Mouse (Mus musculus) ovary, postnatal 14 days (tissue): ENCODE measurements around the gene Zbtb7b.

Experiments used
- DNase-seq: peaks from one replicate; pipeline ENCODE4 v3.0.0; 2022; ENCODE audit warnings: low spot score

The Zbtb7b gene

GRCm38 (mm10) chr3:89418170-89418860, 23.7 kb upstream of the Zbtb7b start, which contains the start of the genes Cks1b and Shc1:
Cks1b (minus strand) TSS chr3:89418383.
Shc1 (plus strand) TSS chr3:89418443.
- peak; percentile 87 for DNase-seq

DNA sequence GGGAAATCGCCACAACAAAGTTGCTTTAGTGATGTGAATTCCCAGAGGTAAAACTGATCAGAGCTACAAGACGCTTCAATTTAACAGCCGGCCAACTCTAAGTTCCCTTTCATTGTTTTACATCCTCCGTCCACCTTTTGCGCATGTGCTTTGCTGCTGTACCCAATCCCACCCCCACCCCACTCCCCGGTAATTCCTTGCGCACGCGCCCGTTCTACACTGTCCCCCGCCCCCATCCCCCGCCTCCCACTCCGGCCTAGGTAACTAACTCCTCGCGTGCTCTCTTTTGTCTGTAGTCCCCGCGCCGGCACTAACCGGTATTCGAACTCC, 23.2 kb upstream of the Zbtb7b start:
- no peak for DNase-seq

GRCm38 (mm10) chr3:89417131-89417530, 22.6 kb upstream of the Zbtb7b start:
- no peak for DNase-seq

GRCm38 (mm10) chr3:89416158-89416557, 21.6 kb upstream of the Zbtb7b start:
- DNase-seq = no peak

- DNase-seq = peak; percentile 100
These were observed 17.2 kb upstream of the Zbtb7b start, which contains the start of gene Flad1 for GRCm38 (mm10) chr3:89411490-89412393. Flad1 (minus strand) TSS chr3:89411870.

GRCm38 (mm10) chr3:89410864-89411263, 16.3 kb upstream of the Zbtb7b start:
- DNase-seq = no peak

DNA sequence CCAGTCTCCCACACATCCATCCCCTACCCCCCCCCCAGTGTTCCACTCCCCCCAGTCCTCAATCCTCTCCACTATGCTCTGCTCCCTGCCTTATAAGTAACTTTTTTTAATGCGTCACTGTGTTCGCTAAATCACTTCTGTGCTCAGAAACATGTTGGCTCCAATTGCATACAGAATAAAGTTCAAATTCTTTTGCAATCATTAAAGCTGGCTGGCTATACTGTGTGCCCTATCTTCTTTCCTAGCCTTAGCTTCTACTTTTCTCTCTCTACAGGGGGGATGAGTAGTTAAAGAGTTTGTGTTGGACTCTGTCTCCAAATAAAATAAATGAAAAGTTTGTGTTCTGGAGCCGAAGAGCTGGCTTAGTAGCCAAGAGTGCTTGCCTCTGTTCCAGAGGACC, 15.1 kb upstream of the Zbtb7b start:
- DNase-seq = no peak

GRCm38 (mm10) chr3:89408448-89408847, 13.9 kb upstream of the Zbtb7b start:
- DNase-seq = no peak

GRCm38 (mm10) chr3:89406887-89407286, 12.3 kb upstream of the Zbtb7b start:
- DNase-seq = no peak

DNA sequence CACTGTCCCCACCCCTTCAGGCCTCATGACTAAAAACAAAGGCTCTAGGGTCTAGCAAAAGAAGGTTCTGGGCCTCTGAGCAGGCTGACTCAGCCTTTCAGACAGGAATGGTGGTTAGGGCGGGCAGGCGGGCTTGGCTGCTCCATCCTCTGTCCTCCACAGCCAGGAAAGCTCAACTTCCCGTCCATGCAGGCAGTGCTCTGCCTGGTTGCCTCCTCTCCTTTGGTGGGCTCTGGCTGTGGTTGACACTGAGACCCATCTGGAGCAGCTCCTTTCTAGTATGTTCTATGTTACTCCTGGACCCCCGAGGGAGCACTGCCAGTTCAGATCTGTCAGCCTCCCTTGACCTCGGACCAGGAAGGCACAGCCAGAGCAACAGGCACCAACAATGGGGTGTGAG, 8.1 kb upstream of the Zbtb7b start, which contains the start of gene Lenep:
Lenep (minus strand) TSS at position 101 of the 400 bp plus-strand sequence.
- no peak for DNase-seq

DNA sequence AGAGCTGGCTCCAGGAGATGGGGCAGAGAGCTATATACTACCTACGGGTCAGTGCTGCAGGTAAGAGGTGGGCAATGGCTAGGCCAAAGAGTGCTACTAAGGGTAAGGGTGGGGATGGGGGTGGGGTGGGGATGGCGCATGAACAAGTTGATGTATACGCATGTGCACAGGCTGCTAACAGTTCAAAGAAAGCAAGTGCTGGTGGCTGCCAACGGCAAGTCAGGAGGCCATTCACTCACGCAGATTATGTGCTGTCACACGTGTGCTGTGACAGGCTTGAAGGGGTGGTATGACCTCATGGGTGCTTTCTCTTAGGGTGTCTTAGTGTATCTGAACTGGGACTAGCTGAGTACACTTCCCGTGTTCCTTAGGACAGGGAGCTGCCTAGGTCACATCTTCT, 6.8 kb upstream of the Zbtb7b start:
- no peak for DNase-seq

DNA sequence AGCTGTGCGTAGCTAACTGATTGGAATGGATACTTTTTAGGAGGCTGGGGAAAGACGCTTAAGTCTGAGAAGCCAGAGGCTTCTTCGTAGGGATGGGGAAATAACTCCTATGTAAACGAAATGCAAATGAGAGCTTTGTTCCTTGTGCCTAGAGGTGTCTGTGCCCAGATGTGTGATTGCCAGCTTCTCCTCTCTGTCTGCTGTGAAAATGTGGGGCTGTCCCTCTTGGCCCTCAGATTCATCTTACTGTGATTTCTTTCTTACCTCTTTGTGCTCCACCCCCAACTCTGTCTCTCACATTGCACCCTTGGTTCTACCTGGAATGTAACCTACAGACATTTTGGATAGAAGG, 2.1 kb upstream of the Zbtb7b start:
- DNase-seq = no peak

- no peak for DNase-seq
These were observed 1.5 kb upstream of the Zbtb7b start for GRCm38 (mm10) chr3:89395806-89396653.

GRCm38 (mm10) chr3:89395419-89395805, 836 bp upstream of the Zbtb7b start:
- no peak for DNase-seq

GRCm38 (mm10) chr3:89394894-89395256, 299 bp upstream of the Zbtb7b start:
- no peak for DNase-seq

- DNase-seq = peak; percentile 98
These were observed 971 bp downstream of the Zbtb7b start for GRCm38 (mm10) chr3:89393605-89394004.

- DNase-seq = no peak
These were observed 1.7 kb downstream of the Zbtb7b start for GRCm38 (mm10) chr3:89392871-89393311.

GRCm38 (mm10) chr3:89391663-89392511, 2.7 kb downstream of the Zbtb7b start:
- DNase-seq = no peak

- DNase-seq = no peak
These were observed 3.6 kb downstream of the Zbtb7b start for GRCm38 (mm10) chr3:89390699-89391662.

DNA sequence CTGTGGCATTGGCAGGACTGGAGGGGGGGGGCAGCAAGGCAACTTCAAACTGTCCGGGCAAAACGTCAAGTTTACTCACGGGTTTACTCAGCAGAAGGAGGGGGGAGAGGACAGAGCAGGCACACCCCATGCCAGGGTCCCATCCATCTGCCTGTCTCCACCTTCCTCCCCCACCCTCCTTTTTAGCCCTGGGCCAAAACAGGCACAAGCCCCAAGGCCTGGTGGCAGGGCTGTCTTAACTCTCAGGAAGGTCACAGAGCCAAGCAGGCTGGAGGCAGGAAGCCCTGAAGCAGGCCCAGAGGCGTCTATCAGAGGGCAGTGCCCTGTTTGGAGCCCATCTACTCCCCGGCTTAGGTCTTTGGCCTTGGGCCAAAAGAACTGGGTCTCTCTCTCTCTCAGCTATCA, 4.5 kb downstream of the Zbtb7b start:
- DNase-seq = no peak
